Mouse (Mus musculus) spleen, adult 2 months (tissue): ENCODE results near the gene Asxl1.

Experiments used
- CTCF ChIP-seq: fragments of 200-500 bp; IDR thresholded peaks from 2 replicates; pipeline ENCODE4 v1.5.1; 2011; ENCODE audit warnings: mild to moderate bottlenecking, inconsistent platforms; ENCODE audit not compliant: insufficient read depth, insufficient read length, insufficient replicate concordance; ENCODE audit errors: extremely low read depth
- POLR2A ChIP-seq: fragments of 200-500 bp; IDR thresholded peaks from 2 replicates; pipeline ENCODE4 v1.6.1; 2011; ENCODE audit warnings: low read depth, low read length, inconsistent platforms

- TF ChIP-seq CTCF (no peak), POLR2A (no peak)
Measured at GRCm38 (mm10) chr2:153399166-153399565, 53.5 kb downstream of the Asxl1 start.
